Mouse (Mus musculus) urinary bladder, postnatal 36 days (tissue): Measurements from ENCODE around the gene Ssmem1.
A peak's percentile ranks its signal among the peaks of the same experiment; 100 is the strongest.

Experiments used
- DNase-seq, 2 experiments: peaks; one replicate each; pipeline ENCODE4 v3.0.0; 2022; ENCODE audit warnings: low spot score in 2 of 2, mixed read lengths in 1 of 2

Gene Ssmem1

GRCm38 (mm10) chr6:30553381-30554010 is 43.8 kb downstream of the Ssmem1 start:
- peak in 1 of 2 experiments; percentile 21 for DNase-seq

- no peak for DNase-seq
Measured at GRCm38 (mm10) chr6:30554092-30554491, 44.4 kb downstream of the Ssmem1 start.

GRCm38 (mm10) chr6:30554621-30555170 is 45.0 kb downstream of the Ssmem1 start:
- no peak for DNase-seq

GRCm38 (mm10) chr6:30556080-30556479 is 46.4 kb downstream of the Ssmem1 start:
- peak in 1 of 2 experiments; percentile 35 for DNase-seq

GRCm38 (mm10) chr6:30559726-30560125 is 50.1 kb downstream of the Ssmem1 start:
- DNase-seq: no peak

GRCm38 (mm10) chr6:30562132-30562531 is 52.5 kb downstream of the Ssmem1 start:
- DNase-seq: no peak

- peak in 1 of 2 experiments; percentile 17 for DNase-seq
Measured at GRCm38 (mm10) chr6:30563575-30563974, 53.9 kb downstream of the Ssmem1 start.

- no peak for DNase-seq
Measured at GRCm38 (mm10) chr6:30564051-30564450, 54.4 kb downstream of the Ssmem1 start.

- no peak for DNase-seq
Measured at GRCm38 (mm10) chr6:30568069-30568468, 58.4 kb downstream of the Ssmem1 start, which contains the start of gene Cpa4. Cpa4 (plus strand) TSS chr6:30568369.

- no peak for DNase-seq
Measured at GRCm38 (mm10) chr6:30569331-30569730, 59.7 kb downstream of the Ssmem1 start.
